Mouse (Mus musculus) hindbrain, postnatal 0 days (tissue): Measurements from ENCODE around the gene Cpa5. TPM values are rescaled to one million over a fixed set of nuclear protein-coding genes. Genes with fewer than 3 reads are reported as not detected.
A peak's percentile ranks its signal among the peaks of the same experiment; 100 is the strongest.

ENCODE experiments used
- ATAC-seq: fragments of 200-750 bp; cut with Nextera tagmentation; 2 replicates; pipeline ENCODE4 v1.8.0; 2017; ENCODE audit warnings: mild to moderate bottlenecking, moderate TSS enrichment, moderate library complexity
- DNase-seq: peaks from one replicate; pipeline ENCODE4 v3.0.0-alpha.2; 2015; ENCODE audit warnings: low spot score
- H3K27ac ChIP-seq: fragments of 300-500 bp; sonication (generic); 2 replicates; pipeline ENCODE4 v1.5.1; 2014; ENCODE audit warnings: mild to moderate bottlenecking
- H3K27me3 ChIP-seq: fragments of 300-500 bp; sonication (generic); 2 replicates; pipeline ENCODE4 v1.6.1; 2014; ENCODE audit warnings: low read length, mixed read lengths; ENCODE audit not compliant: insufficient read depth
- H3K36me3 ChIP-seq: fragments of 300-500 bp; sonication (generic); 2 replicates; pipeline ENCODE4 v1.6.1; 2014; ENCODE audit warnings: low read length, mixed read lengths; ENCODE audit not compliant: insufficient read depth
- H3K4me1 ChIP-seq: fragments of 300-500 bp; sonication (generic); 2 replicates; pipeline ENCODE4 v1.6.1; 2014; ENCODE audit warnings: antibody characterized with exemption, low read length, mixed read lengths; ENCODE audit not compliant: insufficient read depth
- H3K4me2 ChIP-seq: fragments of 300-500 bp; sonication (generic); 2 replicates; pipeline ENCODE4 v1.6.1; 2014; ENCODE audit warnings: low read depth, mild to moderate bottlenecking, low read length, moderate library complexity, mixed read lengths
- H3K4me3 ChIP-seq: fragments of 300-500 bp; sonication (generic); 2 replicates; pipeline ENCODE4 v1.5.1; 2014; ENCODE audit warnings: low read length
- H3K9ac ChIP-seq: fragments of 300-500 bp; sonication (generic); replicated peaks from 2 replicates; pipeline ENCODE4 v1.6.1; 2014; ENCODE audit warnings: mild to moderate bottlenecking, low read length, moderate library complexity, mixed read lengths
- H3K9me3 ChIP-seq: fragments of 300-500 bp; sonication (generic); 2 replicates; pipeline ENCODE4 v1.6.1; 2016; ENCODE audit warnings: low read length, mixed read lengths
- CTCF ChIP-seq: IDR thresholded peaks from 2 replicates; pipeline ENCODE4 v1.5.1; 2016; ENCODE audit warnings: antibody characterized with exemption, control low read depth, low read depth
- WGBS: fragments of 180-500 bp; shearing (Covaris S2); extraction: QIAGEN DNeasy Blood & Tissue Kit; methylation state at CpG from one replicate; pipeline ENCODE4 v1.1.7; 2014; 5-methylcytosine and 5-hydroxymethylcytosine counted together
- polyA plus RNA-seq: library from polyadenylated mRNA; unstranded; fragments of >200 nt; fragmentation: Nextera tagmentation; extraction: Ambion mirVana; gene quantifications from 2 replicates; pipeline ENCODE4 v1.2.1, GENCODE M21; 2015
- total RNA-seq: library from RNA; depleted of rRNA; stranded (reverse); fragments of >200 nt; gene quantifications from 2 replicates; pipeline ENCODE4 v1.2.3, GENCODE M21; 2014

Gene Cpa5
- total and polyA plus RNA-seq, 2 experiments from 2014 or later = not detected

GRCm38 (mm10) chr6:30600033-30600432, 10.8 kb upstream of the Cpa5 start:
- Histone ChIP-seq H3K27ac (no peak overlapping the region), H3K36me3 (no peaks in the 10 kb centered on the region), H3K9ac (no peak overlapping the region), H3K27me3 (no peaks in the 10 kb centered on the region), H3K4me1 (no peaks in the 10 kb centered on the region), H3K4me2 (no peak overlapping the region), H3K4me3 (no peak overlapping the region), H3K9me3 (no peaks in the 10 kb centered on the region)
- WGBS = 64% methylated on average over 3 of the region's 3 CpGs
- TF ChIP-seq CTCF = no peak
- no peak for ATAC-seq
- DNase-seq = no peak

GRCm38 (mm10) chr6:30600995-30601394, 9.8 kb upstream of the Cpa5 start:
- Histone ChIP-seq H3K27me3 (no peaks in the 10 kb centered on the region), H3K27ac (no peak overlapping the region), H3K9ac (no peak overlapping the region), H3K4me3 (no peak overlapping the region), H3K9me3 (no peaks in the 10 kb centered on the region), H3K4me2 (no peak overlapping the region), H3K36me3 (no peaks in the 10 kb centered on the region), H3K4me1 (no peaks in the 10 kb centered on the region)
- DNase-seq (no peak), ATAC-seq (no peak)
- WGBS = 67% methylated on average over 1 of the region's 1 CpGs
- no peak for TF ChIP-seq CTCF

DNA sequence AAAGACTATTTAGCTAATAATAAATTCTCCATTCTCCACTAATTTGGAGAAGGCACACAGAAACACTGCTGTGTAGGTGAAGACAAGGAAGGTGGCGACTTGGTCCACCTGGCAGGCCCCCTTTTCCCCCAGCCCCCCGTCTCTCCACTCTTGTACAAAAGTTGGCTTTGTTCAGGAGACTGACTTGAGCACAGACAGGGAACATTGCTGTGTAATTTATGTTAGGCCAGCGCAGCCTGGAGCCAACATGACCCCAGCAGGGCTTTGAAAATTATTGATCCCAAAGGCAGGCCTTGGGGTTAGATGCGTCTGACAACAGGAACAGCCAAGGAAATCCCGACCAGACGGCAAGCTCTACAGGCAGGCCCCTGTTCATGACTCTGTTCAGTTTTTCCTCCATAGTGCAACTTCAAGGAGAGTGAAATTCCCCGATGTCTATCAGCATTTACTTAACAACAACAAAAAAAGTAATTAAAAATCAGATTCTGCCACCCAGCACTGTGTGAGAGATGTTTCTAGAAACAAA, 6.4 kb upstream of the Cpa5 start:
- no peaks in the 10 kb centered on the region for H3K4me1 ChIP-seq
- TF ChIP-seq CTCF = no peak
- no peak overlapping the region for H3K9ac ChIP-seq
- no peaks in the 10 kb centered on the region for H3K36me3 ChIP-seq
- H3K27ac ChIP-seq = no peak overlapping the region
- H3K27me3 ChIP-seq = no peaks in the 10 kb centered on the region
- DNase-seq = no peak
- 63% methylated on average over 7 of the region's 7 CpGs for WGBS
- H3K4me2 ChIP-seq = no peak overlapping the region
- ATAC-seq = no peak
- no peaks in the 10 kb centered on the region for H3K9me3 ChIP-seq
- H3K4me3 ChIP-seq = no peak overlapping the region

DNA sequence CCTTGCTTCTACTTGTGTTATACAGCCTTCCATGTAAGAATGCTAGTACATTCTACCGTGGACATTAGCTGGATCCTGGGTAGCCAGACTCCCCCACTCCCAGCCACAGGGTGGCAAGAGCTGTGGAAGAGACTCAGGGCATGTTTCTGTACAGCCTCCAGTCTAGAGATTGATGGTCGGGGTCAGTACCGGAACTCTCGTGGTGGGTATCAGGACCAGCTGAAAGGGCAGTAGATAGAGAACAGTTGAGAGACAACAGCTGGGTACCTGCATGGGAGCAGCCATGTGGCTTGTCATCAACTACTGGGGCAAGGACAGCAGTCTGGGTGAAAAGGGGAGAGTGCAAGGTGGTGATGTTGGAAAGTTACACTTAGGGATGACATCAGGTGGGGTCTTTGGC, 5.7 kb upstream of the Cpa5 start:
- no peak overlapping the region for H3K4me2 ChIP-seq
- DNase-seq = no peak
- no peak for ATAC-seq
- H3K27me3 ChIP-seq = no peaks in the 10 kb centered on the region
- WGBS = 92% methylated on average over 4 of the region's 4 CpGs
- TF ChIP-seq CTCF = no peak
- H3K27ac ChIP-seq = no peak overlapping the region
- no peak overlapping the region for H3K9ac ChIP-seq
- no peaks in the 10 kb centered on the region for H3K36me3 ChIP-seq
- no peaks in the 10 kb centered on the region for H3K9me3 ChIP-seq
- no peak overlapping the region for H3K4me3 ChIP-seq
- H3K4me1 ChIP-seq = no peaks in the 10 kb centered on the region

DNA sequence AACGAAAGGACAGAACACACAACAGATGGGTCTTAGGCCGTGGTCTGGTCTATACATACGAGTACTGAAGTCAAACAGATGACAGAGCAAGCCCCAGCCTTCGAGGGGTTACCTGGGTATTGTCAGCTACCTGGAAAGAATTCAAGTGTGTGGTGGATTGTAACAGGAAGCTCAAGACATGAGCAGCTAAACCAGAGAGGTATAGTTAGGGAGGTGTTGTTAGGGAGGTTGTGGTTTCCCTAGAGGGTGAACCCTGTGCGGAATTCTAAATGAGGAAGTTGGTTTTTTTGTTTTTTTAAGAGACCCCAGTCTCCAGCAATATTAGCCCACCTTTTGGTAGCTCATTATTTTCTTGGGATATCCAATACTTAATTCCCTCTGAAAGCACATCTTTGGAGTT, 5.1 kb upstream of the Cpa5 start:
- no peaks in the 10 kb centered on the region for H3K4me1 ChIP-seq
- ATAC-seq (no peak), DNase-seq (no peak)
- no peak overlapping the region for H3K27ac ChIP-seq
- WGBS = 88% methylated on average over 5 of the region's 5 CpGs
- no peaks in the 10 kb centered on the region for H3K36me3 ChIP-seq
- no peak for TF ChIP-seq CTCF
- no peaks in the 10 kb centered on the region for H3K9me3 ChIP-seq
- H3K27me3 ChIP-seq = no peaks in the 10 kb centered on the region
- H3K4me2 ChIP-seq = no peak overlapping the region
- no peak overlapping the region for H3K4me3 ChIP-seq
- H3K9ac ChIP-seq = no peak overlapping the region

GRCm38 (mm10) chr6:30611212-30611611, 402 bp downstream of the Cpa5 start:
- no peaks in the 10 kb centered on the region for H3K36me3 ChIP-seq
- no peak for TF ChIP-seq CTCF
- H3K4me3 ChIP-seq = no peak overlapping the region
- no peak overlapping the region for H3K9ac ChIP-seq
- H3K4me2 ChIP-seq = no peak overlapping the region
- no peaks in the 10 kb centered on the region for H3K27me3 ChIP-seq
- no peak for ATAC-seq
- H3K9me3 ChIP-seq = no peaks in the 10 kb centered on the region
- H3K27ac ChIP-seq = no peak overlapping the region
- no peaks in the 10 kb centered on the region for H3K4me1 ChIP-seq
- no peak for DNase-seq
- 43% methylated on average over 5 of the region's 5 CpGs for WGBS

GRCm38 (mm10) chr6:30614251-30614650, 3.4 kb downstream of the Cpa5 start:
- Histone ChIP-seq H3K36me3 (no peaks in the 10 kb centered on the region), H3K4me2 (no peak overlapping the region), H3K9me3 (no peaks in the 10 kb centered on the region), H3K9ac (no peak overlapping the region), H3K4me1 (peaks cover 11% of the 10 kb centered on the region; the same call in 1 of the 2 replicates), H3K27me3 (no peaks in the 10 kb centered on the region), H3K27ac (no peak overlapping the region), H3K4me3 (no peak overlapping the region)
- peak; percentile 15 for DNase-seq
- WGBS = 50% methylated on average over 6 of the region's 6 CpGs
- ATAC-seq = no peak
- TF ChIP-seq CTCF = no peak
